Mouse (Mus musculus) heart, adult 11 months (tissue): ENCODE measurements at regions not wholly inside any gene's neighbourhood (a gene's known extent, or its start where the extent isn't known, plus 50 kb on each side); places are given as distances from the start of the nearest gene placed in this dataset.

Source experiments
- DNase-seq: peaks from one replicate; pipeline ENCODE4 v3.0.0; 2022

DNA sequence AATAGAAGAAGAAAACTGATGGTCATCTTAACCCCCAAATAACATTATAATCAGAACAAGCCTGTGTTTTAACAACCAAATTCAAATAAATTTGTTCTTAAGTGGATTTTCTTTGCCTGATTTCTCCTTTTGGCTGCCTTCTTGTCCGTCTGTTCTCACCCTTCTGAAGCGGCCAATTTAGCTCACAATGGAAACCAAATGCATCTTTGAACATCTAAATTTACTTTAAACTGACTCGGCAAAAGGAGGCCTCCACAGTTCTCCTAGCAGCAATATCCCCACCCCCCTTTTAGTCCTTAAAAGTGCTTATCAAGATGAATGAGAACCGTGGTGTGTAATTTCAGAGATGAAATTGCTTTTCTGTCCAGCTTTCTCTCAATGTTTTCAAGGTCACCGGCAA is 389.6 kb upstream of the Adamts16 start:
- peak; percentile 9 for DNase-seq

DNA sequence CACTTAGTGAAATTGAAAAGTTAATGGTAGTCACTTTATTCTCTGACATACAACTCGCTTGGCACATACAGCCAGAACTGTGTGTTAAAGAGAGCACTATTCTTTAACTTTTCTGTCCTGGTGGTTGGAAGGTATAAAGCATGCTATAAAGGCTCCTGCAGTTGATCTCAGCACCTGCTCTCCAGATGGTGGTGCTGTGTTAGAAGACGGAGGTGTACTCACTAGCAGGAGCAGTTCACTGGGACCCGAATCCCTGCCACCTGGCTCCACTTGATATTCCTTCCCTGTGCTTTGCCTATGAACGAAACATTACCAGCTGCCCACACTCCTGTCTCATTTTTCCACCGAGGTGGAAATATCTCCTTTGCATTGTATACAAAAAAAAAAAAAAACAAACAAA is 373.2 kb upstream of the Adamts16 start:
- peak; percentile 34 for DNase-seq

DNA sequence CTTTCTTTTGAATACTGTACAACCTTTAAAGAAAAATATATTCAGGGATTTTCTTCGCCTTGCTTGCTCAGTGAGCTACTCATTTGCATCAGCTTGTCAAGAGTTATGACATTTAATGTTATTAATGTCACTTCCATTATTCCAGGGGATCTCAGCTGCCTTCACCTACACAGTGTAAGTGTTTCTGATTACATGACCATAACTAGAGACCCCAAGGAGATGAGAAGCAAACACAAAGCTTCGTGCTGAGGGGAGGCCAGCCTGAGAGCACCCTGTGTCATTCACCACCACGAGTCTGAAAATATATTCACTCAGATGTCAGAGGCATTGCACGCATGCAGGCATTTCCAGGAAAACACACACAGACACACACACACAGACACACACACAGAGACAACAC is 369.8 kb upstream of the Adamts16 start:
- DNase-seq, result no peak

DNA sequence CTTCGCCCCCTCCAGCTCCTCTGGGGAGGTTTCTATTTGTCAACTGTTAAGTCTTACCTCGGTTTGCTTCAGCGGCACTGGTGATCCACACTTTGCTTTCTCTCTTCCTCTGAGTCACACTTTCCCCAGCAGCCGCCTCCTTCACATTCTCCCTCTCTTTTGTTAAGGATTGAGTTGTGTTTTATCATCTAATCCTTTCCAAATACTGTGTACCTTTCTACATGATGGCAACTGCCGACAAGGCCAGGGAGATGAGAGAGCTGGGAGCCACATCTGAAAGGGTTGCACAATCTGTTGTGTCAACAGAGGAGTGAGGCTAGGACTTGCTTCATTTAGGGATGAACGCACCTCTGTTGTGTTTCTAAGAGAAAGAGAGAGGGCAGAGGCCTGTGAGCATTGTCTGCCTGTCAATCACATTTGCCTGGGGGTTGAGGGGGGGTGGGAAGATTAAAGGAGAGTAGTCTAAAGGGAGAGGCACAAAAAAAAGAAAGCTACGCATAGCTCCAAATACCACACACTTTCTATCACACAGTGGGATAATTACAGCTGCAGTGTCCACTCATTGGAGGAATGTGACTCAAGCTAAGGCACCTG is 369.1 kb upstream of the Adamts16 start:
- peak; percentile 33 for DNase-seq

DNA sequence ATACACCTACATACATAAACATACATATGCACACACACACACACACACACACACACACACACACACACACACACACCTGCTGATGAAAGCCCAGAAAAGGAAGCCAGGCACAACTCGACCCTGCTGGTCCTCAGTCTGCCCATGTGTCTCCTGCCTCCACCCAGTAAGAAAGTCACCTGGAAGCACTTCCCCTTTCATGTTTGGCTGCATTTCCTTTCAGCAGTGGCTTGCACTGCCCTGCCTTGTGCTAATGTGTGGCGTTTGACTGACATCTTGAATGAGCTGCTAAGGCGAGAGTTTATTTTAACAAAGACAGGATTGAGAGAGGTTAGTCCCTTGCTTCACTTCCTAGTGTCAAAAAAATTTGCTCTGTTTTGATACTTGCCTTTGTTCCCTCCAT is 364.1 kb upstream of the Adamts16 start:
- peak; percentile 65 for DNase-seq

GRCm38 (mm10) chr13:71200656-71201055 is 359.0 kb upstream of the Adamts16 start:
- DNase-seq, result peak; percentile 51

DNA sequence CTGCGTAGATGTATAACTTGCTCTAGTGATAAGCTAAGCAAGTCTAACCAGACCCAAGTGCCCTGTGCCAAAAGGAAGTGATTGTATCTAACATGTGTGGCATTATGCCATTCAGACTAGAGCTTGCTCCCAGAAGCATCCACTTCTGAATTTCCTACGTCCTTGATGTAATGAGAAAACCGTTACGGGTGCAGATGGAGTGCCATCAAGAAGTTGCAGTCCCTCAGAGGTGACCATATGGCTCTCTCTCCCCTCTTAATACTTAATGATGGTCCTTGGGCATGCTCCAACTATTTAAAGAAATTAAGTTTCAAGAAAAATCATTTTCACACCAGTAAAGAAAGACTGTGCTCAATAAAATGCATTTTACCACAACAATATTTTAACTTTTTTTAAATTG is 354.1 kb upstream of the Adamts16 start:
- DNase-seq, result peak; percentile 46

GRCm38 (mm10) chr13:71184500-71184899 is 342.9 kb upstream of the Adamts16 start:
- peak; percentile 13 for DNase-seq

DNA sequence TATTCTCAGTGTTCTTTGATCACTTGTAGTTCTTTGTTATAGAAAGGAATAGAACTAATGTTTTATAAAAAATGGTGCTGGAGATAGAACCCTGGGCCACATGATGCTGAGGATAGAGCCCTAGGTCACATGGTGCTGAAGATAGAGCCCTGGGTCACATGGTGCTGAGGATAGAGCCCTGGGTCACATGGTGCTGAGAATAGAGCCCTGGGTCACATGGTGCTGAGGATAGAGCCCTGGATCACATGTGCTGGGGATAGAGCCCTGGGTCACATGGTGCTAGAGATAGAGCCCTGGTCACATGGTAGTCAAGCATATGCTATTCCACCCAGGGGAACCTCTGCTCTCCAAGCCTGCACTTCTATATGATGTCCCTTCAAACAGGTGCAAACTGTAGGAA is 337.5 kb upstream of the Adamts16 start:
- DNase-seq, result peak; percentile 42

DNA sequence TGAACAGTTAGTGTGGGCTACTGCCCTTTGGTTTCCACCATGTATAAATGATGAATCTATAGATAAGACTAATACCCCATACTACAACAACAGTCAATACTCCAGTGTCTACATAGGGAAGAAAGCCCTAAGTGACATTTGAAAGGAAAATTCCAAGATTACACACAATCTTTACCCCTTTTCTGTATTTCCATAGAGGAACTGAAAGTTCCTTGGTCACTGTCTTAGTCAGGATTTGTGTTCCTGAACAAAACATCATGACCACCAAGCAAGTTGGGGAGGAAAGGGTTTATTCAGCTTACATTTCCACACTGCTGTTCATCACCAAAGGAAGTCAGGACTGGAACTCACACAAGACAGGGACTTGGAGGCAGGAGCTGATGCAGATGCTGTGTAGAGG is 332.7 kb upstream of the Adamts16 start:
- no peak for DNase-seq

DNA sequence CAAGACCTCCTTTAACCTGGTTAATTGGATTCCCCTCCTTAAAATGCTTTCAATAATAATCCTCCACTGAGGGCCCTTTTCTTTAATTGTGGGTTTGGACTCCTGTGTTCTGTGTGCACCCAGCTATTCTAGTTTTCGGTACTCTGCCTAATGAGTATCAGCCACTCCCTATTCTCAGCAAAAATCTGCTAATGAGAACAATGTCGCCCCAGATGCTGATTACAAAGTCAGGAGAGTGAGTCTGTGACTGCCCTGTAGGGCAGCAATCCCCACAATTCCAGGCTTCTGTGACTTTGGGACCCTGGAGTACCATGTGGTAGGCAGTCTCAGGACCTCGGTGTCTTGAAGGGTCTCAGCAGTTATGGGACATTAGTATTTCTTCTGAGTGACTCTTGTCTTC is 324.6 kb upstream of the Adamts16 start:
- peak; percentile 82 for DNase-seq

- peak; percentile 76 for DNase-seq
Observed at GRCm38 (mm10) chr13:71165096-71165920, 323.7 kb upstream of the Adamts16 start.

DNA sequence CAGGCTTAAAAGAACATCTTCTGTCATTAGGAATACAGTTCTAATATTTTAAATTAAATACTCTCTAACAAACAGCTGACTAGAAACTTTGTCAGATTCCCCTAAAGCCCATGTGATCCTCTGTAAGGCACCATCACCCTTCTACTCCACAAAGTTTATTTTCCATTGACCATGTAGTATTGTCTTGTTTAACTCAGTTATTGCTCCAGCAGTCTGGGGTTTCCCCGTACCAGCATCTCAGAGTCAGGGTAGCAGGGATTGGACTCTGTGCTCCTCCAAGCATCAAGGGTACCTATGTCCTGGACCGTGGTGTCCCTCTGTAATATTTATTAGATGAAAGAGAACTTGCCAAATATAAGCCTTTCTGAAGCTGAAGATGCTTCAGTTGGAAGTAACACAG is 322.4 kb upstream of the Adamts16 start:
- peak; percentile 7 for DNase-seq

DNA sequence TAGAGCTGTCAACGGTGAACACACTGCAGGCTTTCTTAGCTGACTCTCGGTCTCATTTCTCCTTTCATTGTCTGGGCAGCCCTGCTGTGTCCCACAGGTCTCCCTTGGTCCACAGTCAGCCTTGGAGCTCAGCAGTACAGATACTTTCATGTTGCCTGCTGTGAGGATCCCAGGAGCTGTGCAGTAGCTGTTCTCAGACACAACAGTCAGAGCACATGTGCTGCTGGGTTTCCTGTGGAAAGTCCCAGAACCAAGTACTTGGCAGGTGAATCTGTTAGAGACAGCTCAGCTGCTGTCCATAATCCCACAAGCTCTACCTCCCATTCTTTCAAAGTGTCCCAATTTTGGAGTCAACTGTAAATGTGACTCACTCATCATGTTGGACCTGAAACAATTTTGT is 321.3 kb upstream of the Adamts16 start:
- DNase-seq, result peak; percentile 77

GRCm38 (mm10) chr13:71158300-71158860 is 316.8 kb upstream of the Adamts16 start:
- peak; percentile 69 for DNase-seq

- peak; percentile 74 for DNase-seq
Observed at GRCm38 (mm10) chr13:71157656-71158299, 316.2 kb upstream of the Adamts16 start.

GRCm38 (mm10) chr13:71150092-71150491 is 308.5 kb upstream of the Adamts16 start:
- DNase-seq, result peak; percentile 13

DNA sequence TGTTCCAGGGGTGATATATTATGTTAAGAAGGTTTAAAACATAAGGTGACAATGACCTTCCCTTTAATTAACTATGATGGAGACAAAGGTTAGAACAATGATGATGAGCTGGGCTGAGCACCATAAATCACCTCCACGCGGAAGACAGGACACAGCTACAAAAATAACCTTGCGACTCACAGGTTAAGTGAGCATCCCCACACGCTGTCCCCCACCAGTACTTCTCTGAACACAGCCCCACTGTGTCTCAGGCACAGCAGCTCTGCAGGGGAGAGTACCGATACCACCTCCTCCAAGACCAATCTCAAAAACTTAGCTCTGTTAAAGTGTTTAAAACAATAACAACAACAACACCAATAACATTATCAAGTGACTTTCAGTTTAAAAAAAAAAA is 307.7 kb upstream of the Adamts16 start:
- peak; percentile 60 for DNase-seq

DNA sequence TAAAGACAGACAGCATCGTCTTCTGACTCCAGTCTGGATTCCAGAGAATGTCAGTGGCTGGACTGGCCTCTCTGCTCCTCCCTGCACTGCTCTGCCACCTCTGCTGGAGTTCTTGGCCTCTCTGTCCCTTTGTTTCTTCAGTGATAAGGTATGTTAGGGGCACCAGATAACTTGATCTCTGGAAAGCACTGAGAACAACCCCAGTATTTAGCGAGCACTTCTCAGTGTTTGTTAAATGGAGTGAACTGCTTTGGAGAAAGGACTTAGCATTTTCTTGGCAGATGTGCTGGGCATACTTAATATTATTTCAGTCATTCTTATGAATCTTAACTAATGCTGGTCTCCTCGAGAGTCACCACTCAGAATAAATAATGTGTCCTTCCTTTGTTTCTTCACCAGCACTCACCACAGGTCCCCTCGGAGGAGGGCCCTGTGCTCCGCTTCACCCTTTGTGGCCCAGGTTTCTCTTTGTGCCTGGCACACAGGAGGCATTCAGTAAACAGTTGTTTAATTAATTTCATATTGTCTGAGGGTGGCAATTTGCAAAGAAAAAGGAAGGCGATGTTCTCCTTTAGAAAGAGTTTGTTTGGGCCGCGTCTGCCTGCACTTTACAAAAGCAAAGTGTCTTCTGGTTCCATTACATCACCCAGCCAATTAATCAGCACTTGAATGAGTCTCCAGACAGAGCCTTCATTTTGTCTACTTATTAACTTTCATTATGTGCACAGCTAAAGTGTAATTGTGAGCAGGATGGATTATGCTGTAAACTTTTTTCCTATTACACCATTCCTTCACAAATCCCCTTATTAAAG is 307.1 kb upstream of the Adamts16 start:
- peak; percentile 65 for DNase-seq

- DNase-seq, result peak; percentile 43
Observed at GRCm38 (mm10) chr13:71146859-71147443, 305.3 kb upstream of the Adamts16 start.

DNA sequence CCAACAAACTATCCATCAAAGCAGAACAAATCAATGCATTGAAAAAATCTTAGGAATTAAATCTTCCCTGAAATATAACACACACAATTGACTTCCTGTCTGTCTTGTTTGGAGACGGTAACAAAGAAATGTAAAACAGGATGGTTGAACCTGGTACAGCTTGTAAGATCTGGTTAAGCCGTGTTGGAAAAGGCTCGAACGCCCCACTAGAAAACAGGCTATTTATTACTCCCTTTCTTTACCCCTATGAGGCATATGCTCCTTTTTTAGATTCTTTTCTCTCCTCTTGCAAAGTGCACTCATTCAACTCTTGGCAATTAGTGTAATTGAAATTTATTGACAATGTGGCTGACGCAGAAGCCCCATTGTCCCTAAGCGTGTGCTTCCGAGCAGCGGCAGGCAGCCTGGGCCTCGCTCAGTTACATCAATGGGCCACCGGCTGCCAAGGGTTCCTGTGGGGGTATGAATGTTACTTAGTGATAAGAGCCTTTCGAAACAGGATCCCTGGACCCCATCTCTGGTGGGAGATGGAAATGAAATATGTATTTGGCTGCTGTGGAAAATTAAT is 297.2 kb upstream of the Adamts16 start:
- DNase-seq, result peak; percentile 22
